In genomic region chr14:31336369-31337155, GRCm38 (mm10) we compare ENCODE assay signal across 8 mouse cellular contexts. TPM values are rescaled to one million over a fixed set of nuclear protein-coding genes. Genes with fewer than 3 reads are reported as not detected.
DNase-seq lines count a peak whose midpoint lies in the region; ATAC-seq and TF ChIP-seq lines count a peak whose summit lies in the region.

TSS of gene Capn7 (plus strand) at chr14:31336638.

- peak within 1 kb of the TSS; percentile 90 for H3K27ac ChIP-seq in forebrain, embryonic 16.5 days (ENCODE audit: low read length)
- H3K27ac ChIP-seq in layer of hippocampus, adult 2 months: peak within 1 kb of the TSS; percentile 92
- H3K27ac ChIP-seq in lung, embryonic 14.5 days (ENCODE audit: low read depth): peak within 1 kb of the TSS; percentile 95
- peak within 1 kb of the TSS; percentile 60 for H3K27ac ChIP-seq in olfactory bulb, adult 2 months (ENCODE audit: insufficient read depth, low read depth, low read length)
- peak within 1 kb of the TSS; percentile 45 for H3K27ac ChIP-seq in thymus, adult 2 months (ENCODE audit: control insufficient read depth, insufficient read depth, low read length)

- intact Hi-C loops in heart, postnatal 36 days (cut with DNase I): loop anchor here (2.0 kb wide), 1 partner anchor 86 kb away; the partner anchor contains the start of genes Bap1 and Phf7

- no peaks in the 10 kb centered on the region for H3K9me3 ChIP-seq in G1E (replicated peaks)
- no peaks in the 10 kb centered on the region for H3K9me3 ChIP-seq in forebrain, embryonic 16.5 days (ENCODE audit: control insufficient read depth, low read length)
- H3K9me3 ChIP-seq in lung, embryonic 14.5 days (ENCODE audit: low read depth, low read length): no peaks in the 10 kb centered on the region

- peak within 1 kb of the TSS; percentile 87 for H3K9ac ChIP-seq in forebrain, embryonic 16.5 days (replicated peaks; ENCODE audit: low read depth, low read length)
- H3K9ac ChIP-seq in lung, embryonic 14.5 days: peak within 1 kb of the TSS; percentile 89

- peak; percentile 99 for ATAC-seq in G1E (ENCODE audit: extremely low read depth, insufficient number of reproducible peaks, low FRiP score, poor library complexity, severe bottlenecking)
- peak; percentile 96 for ATAC-seq in forebrain, embryonic 16.5 days
- peak; percentile 97 for ATAC-seq in lung, embryonic 14.5 days (ENCODE audit: insufficient read depth)

- WGBS in forebrain, embryonic 16.5 days: under 1% methylated on average over 78 of the region's 78 CpGs
- under 1% methylated on average over 78 of the region's 78 CpGs for WGBS in lung, embryonic 14.5 days
- under 1% methylated on average over 78 of the region's 78 CpGs for WGBS in olfactory bulb, adult 2 months
- under 1% methylated on average over 78 of the region's 78 CpGs for WGBS in thymus, adult 2 months

- peak; percentile 89 for DNase-seq in G1E (ENCODE audit: low spot score)
- peak; percentile 99 to 100 for DNase-seq in cerebellum, adult 18-20 months
- DNase-seq in heart, postnatal 36 days: peak; percentile 99
- DNase-seq in layer of hippocampus, adult 2 months (ENCODE audit: low spot score in 2 of 2): peak; percentile 98 to 99
- DNase-seq in lung, embryonic 14.5 days: peak; percentile 99
- peak; percentile 98 for DNase-seq in thymus, adult 2 months

- H3K27me3 ChIP-seq in G1E (ENCODE audit: insufficient read depth, low read length): peaks cover 4% of the 10 kb centered on the region; the same call in 1 of the 2 replicates
- H3K27me3 ChIP-seq in forebrain, embryonic 16.5 days (replicated peaks; ENCODE audit: control insufficient read depth, insufficient read depth, low read length): no peaks in the 10 kb centered on the region
- no peaks in the 10 kb centered on the region for H3K27me3 ChIP-seq in lung, embryonic 14.5 days (ENCODE audit: insufficient read depth, low read length)
- H3K27me3 ChIP-seq in thymus, adult 2 months (ENCODE audit: control insufficient read depth, insufficient read depth, low read length): no peaks in the 10 kb centered on the region

- no peak for TF ChIP-seq CTCF in G1E (IDR thresholded peaks at IDR 0.05; ENCODE audit: low read depth, low read length)
- peak; percentile 27 for TF ChIP-seq CTCF in layer of hippocampus, adult 2 months (conservative IDR thresholded peaks at IDR 0.05)
- TF ChIP-seq CTCF in lung, embryonic 14.5 days (IDR thresholded peaks at IDR 0.05; ENCODE audit: low read depth): peak; percentile 47
- TF ChIP-seq CTCF in olfactory bulb, adult 2 months (IDR thresholded peaks at IDR 0.05; ENCODE audit: insufficient read depth, low read depth, low read length): no peak
- TF ChIP-seq CTCF in thymus, adult 2 months (IDR thresholded peaks at IDR 0.05; ENCODE audit: borderline replicate concordance, control insufficient read depth, extremely low read depth, insufficient read depth, low read length, poor library complexity): peak; percentile 63

- H3K4me2 ChIP-seq in forebrain, embryonic 16.5 days (ENCODE audit: low read length): peak within 1 kb of the TSS; percentile 63
- H3K4me2 ChIP-seq in lung, embryonic 14.5 days: peak within 1 kb of the TSS; percentile 72

- H3K4me3 ChIP-seq in G1E (ENCODE audit: low read depth, low read length): peak within 1 kb of the TSS; percentile 99
- peak within 1 kb of the TSS; percentile 84 for H3K4me3 ChIP-seq in forebrain, embryonic 16.5 days (replicated peaks; ENCODE audit: low read length)
- H3K4me3 ChIP-seq in layer of hippocampus, adult 2 months: peak within 1 kb of the TSS; percentile 87
- H3K4me3 ChIP-seq in lung, embryonic 14.5 days (ENCODE audit: low read depth, low read length): peak within 1 kb of the TSS; percentile 90
- H3K4me3 ChIP-seq in olfactory bulb, adult 2 months (ENCODE audit: insufficient read depth, low read depth, low read length): peak within 1 kb of the TSS; percentile 90
- H3K4me3 ChIP-seq in thymus, adult 2 months (ENCODE audit: control insufficient read depth, insufficient read depth, low read length): peak within 1 kb of the TSS; percentile 87

- H3K36me3 ChIP-seq in G1E (replicated peaks): peaks cover 14% of the 10 kb centered on the region
- H3K36me3 ChIP-seq in forebrain, embryonic 16.5 days (ENCODE audit: control insufficient read depth, insufficient read depth): peaks cover 3% of the 10 kb centered on the region; the same call in 1 of the 2 replicates
- H3K36me3 ChIP-seq in lung, embryonic 14.5 days (ENCODE audit: insufficient read depth): peaks cover 12% of the 10 kb centered on the region
- peaks cover 4% of the 10 kb centered on the region for H3K36me3 ChIP-seq in thymus, adult 2 months (ENCODE audit: control insufficient read depth, insufficient read depth, low read length)

- TF ChIP-seq POLR2A in olfactory bulb, adult 2 months (IDR thresholded peaks at IDR 0.05; ENCODE audit: insufficient read depth, low read depth, low read length): peak; percentile 99
- TF ChIP-seq POLR2A in thymus, adult 2 months (IDR thresholded peaks at IDR 0.05; ENCODE audit: control insufficient read depth, extremely low read depth, insufficient read depth, low read length, poor library complexity): peak; percentile 98

- peaks cover 19% of the 10 kb centered on the region for H3K4me1 ChIP-seq in G1E (ENCODE audit: insufficient read depth, low read depth, low read length)
- H3K4me1 ChIP-seq in forebrain, embryonic 16.5 days (replicated peaks; ENCODE audit: control insufficient read depth, insufficient read depth, low read length): peaks cover 19% of the 10 kb centered on the region
- H3K4me1 ChIP-seq in lung, embryonic 14.5 days (ENCODE audit: insufficient read depth): 0 out of 2 replicates have a peak, but pooled peaks cover 10% of the 10 kb centered on the region
- H3K4me1 ChIP-seq in olfactory bulb, adult 2 months (ENCODE audit: control insufficient read depth, insufficient read depth, low read length): 0 out of 2 replicates have a peak, but pooled peaks cover 3% of the 10 kb centered on the region
- H3K4me1 ChIP-seq in thymus, adult 2 months (replicated peaks; ENCODE audit: control insufficient read depth, insufficient read depth, low read length): peaks cover 2% of the 10 kb centered on the region; the same call in 1 of the 2 replicates

RNA-seq across cellular contexts. Expression of gene Capn7, which starts in this region (rescaled TPM):
- total RNA-seq in G1E (2014; fragmentation: Nextera tagmentation): 46.9 and 72.7 TPM in 2 replicates
- total RNA-seq in G1E (2017): 62.5 and 66.6 TPM in 2 replicates
- 6.2 and 6.6 TPM in 2 replicates for polyA plus RNA-seq in G1E (2012)
- 69.9 and 74.6 TPM in 2 replicates for polyA plus RNA-seq in forebrain, embryonic 16.5 days (2015; fragmentation: Nextera tagmentation; extraction: Ambion mirVana)
- total RNA-seq in heart, postnatal 36 days (2021): 10 to 100 TPM; 33.2 to 33.9 TPM
- total RNA-seq in layer of hippocampus, adult 2 months (2021): 10 to 100 TPM; 35.6 to 39.4 TPM
- 37.4 and 38.3 TPM in 2 replicates for polyA plus RNA-seq in lung, embryonic 14.5 days (2014; fragmentation: Nextera tagmentation; extraction: Ambion mirVana)
- polyA plus RNA-seq in olfactory bulb, adult 2 months (2012; ENCODE audit: insufficient read depth, insufficient read length, low replicate concordance, missing spikeins): not detected in 2 replicates
- 23.8 and 24.2 TPM in 2 replicates for polyA plus RNA-seq in thymus, adult 2 months (2012; rRNA removed)

Comparison
In these comparisons a context has a peak if more than half of its experiments do, and no peak if none do; other contexts are left out.
1. Peak in every context shown above with its lines: DNase-seq, ATAC-seq, H3K4me3 ChIP-seq and H3K27ac ChIP-seq.
2. CTCF ChIP-seq: peak in layer of hippocampus, adult 2 months (single experiment), lung, embryonic 14.5 days (single experiment) and thymus, adult 2 months (single experiment); none in G1E (single experiment) and olfactory bulb, adult 2 months (single experiment).
3. H3K27ac ChIP-seq: peak in every context shown above with its lines; median percentile 95 in lung, embryonic 14.5 days; 92 in layer of hippocampus, adult 2 months; 90 in forebrain, embryonic 16.5 days; 60 in olfactory bulb, adult 2 months; 45 in thymus, adult 2 months.